Mouse (Mus musculus) spleen, adult 2 months (tissue): ENCODE results near the gene Zfp948. TPM values are rescaled to one million over a fixed set of nuclear protein-coding genes. Genes with fewer than 3 reads are reported as not detected.
"Not testable (repeated sequence)": the region's sequence is repeated elsewhere in the genome, so short reads cannot be mapped to it uniquely, and the experiment has no call there.

Experiments
- DNase-seq, 2 experiments: peaks; one replicate each; pipeline versions ENCODE4 v3.0.0 to v3.0.0-alpha.2; 2012 to 2021; ENCODE audit warnings: low spot score in 2 of 2, low read depth in 1 of 2
- H3K27ac ChIP-seq: fragments of 200-500 bp; 2 replicates; pipeline ENCODE4 v1.5.1; 2012; ENCODE audit warnings: low read length, inconsistent platforms; ENCODE audit not compliant: insufficient read depth
- H3K27me3 ChIP-seq: fragments of 200-500 bp; 2 replicates; pipeline ENCODE4 v1.6.1; 2012; ENCODE audit warnings: mild to moderate bottlenecking, moderate library complexity, low read length, inconsistent platforms; ENCODE audit not compliant: control insufficient read depth, insufficient read depth
- H3K36me3 ChIP-seq: fragments of 200-500 bp; 2 replicates; pipeline ENCODE4 v1.6.1; 2012; ENCODE audit warnings: mild to moderate bottlenecking, low read length, inconsistent platforms; ENCODE audit not compliant: control insufficient read depth, insufficient read depth
- H3K4me1 ChIP-seq: fragments of 200-500 bp; 2 replicates; pipeline ENCODE4 v1.6.1; 2011; ENCODE audit warnings: inconsistent platforms; ENCODE audit not compliant: control insufficient read depth, insufficient read depth, insufficient read length
- H3K4me3 ChIP-seq: fragments of 200-500 bp; 2 replicates; pipeline ENCODE4 v1.5.1; 2011; ENCODE audit warnings: mild to moderate bottlenecking, inconsistent platforms; ENCODE audit not compliant: insufficient read depth, insufficient read length; ENCODE audit errors: extremely low read depth
- CTCF ChIP-seq: fragments of 200-500 bp; IDR thresholded peaks from 2 replicates; pipeline ENCODE4 v1.5.1; 2011; ENCODE audit warnings: mild to moderate bottlenecking, inconsistent platforms; ENCODE audit not compliant: insufficient read depth, insufficient read length, insufficient replicate concordance; ENCODE audit errors: extremely low read depth
- POLR2A ChIP-seq: fragments of 200-500 bp; IDR thresholded peaks from 2 replicates; pipeline ENCODE4 v1.6.1; 2011; ENCODE audit warnings: low read depth, low read length, inconsistent platforms
- WGBS: fragments of 180-500 bp; shearing (Covaris S2); methylation state at CpG from one replicate; pipeline ENCODE4 v1.1.7; 2018; 5-methylcytosine and 5-hydroxymethylcytosine counted together
- polyA plus RNA-seq: library from polyadenylated mRNA; depleted of rRNA; stranded (reverse); fragments of >200 nt; gene quantifications from 2 replicates; pipeline ENCODE4 v1.2.3, GENCODE M21; 2012; rRNA removed

The Zfp948 gene
- polyA plus RNA-seq, 1 experiment: 0.32 TPM

DNA sequence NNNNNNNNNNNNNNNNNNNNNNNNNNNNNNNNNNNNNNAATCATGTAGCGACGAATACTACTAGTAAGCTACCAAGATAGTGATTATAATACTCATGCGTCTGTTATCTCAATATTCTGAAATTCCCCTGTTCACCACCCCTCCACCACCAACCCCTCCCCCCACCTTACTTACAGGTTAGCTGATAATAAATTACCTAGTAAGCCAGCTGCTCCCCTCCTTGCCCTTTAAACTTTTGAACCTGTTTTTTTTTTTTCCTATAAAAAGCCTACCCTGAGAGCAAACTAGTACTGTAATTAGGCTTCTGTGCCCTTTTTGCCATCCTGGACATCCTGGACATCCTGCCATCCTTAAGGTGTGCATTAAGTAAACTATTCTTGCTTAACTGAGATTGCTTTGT is 56.8 kb downstream of the Zfp948 start:
- WGBS: no CpG with 5 or more reads among the region's 3 CpGs
- TF ChIP-seq CTCF (no peak), POLR2A (no peak)
- H3K27me3 ChIP-seq: no peaks in the 10 kb centered on the region
- no peaks in the 10 kb centered on the region for H3K36me3 ChIP-seq
- H3K27ac ChIP-seq: no peak overlapping the region
- DNase-seq: no peak
- H3K4me1 ChIP-seq: no peaks in the 10 kb centered on the region
- H3K4me3 ChIP-seq: no peak overlapping the region

DNA sequence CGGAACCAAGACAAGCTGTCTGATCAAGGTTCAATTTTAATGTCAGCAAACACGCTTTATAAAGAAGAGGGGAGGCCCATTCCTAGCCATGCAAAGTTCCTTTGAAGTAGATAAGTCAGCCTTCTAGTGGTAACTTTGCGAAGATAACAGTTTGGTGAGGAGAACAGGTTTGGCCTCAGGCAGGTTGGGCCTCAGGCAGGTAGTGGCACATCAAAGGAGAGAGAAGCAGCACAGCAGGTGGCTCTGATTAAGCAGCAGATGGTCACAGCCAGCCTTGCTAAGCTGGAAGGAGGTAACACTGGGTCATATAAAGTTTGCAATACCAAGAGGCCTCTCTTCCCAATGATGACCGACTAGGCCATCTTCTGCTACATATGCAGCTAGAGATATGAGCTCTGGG is 69.0 kb downstream of the Zfp948 start:
- H3K36me3 ChIP-seq, H3K4me3 ChIP-seq, H3K4me1 ChIP-seq, H3K27ac ChIP-seq, H3K27me3 ChIP-seq, DNase-seq: not testable (repeated sequence)
- WGBS: 69% methylated on average over 4 of the region's 4 CpGs

Other genes starting within 250 kb of the Zfp948 start
- 0.26 and 0.30 TPM in 2 replicates for gene Zfp677, start 183.3 kb upstream of the Zfp948 start, polyA plus RNA-seq
- gene Zfp54, start 143.8 kb upstream of the Zfp948 start, polyA plus RNA-seq: 0.34 and 0.38 TPM in 2 replicates
- 0.56 and 0.63 TPM in 2 replicates for gene Zfp51, start 116.6 kb upstream of the Zfp948 start, polyA plus RNA-seq
- gene Zfp53, start 78.0 kb upstream of the Zfp948 start, polyA plus RNA-seq: 2.2 TPM in 2 replicates
- gene Zfp52, start 31.5 kb upstream of the Zfp948 start, polyA plus RNA-seq: 0.54 and 0.56 TPM in 2 replicates
- 0.34 and 0.55 TPM in 2 replicates for gene Zfp983, start 83.6 kb downstream of the Zfp948 start, polyA plus RNA-seq
- not detected in 2 replicates for gene Gm10226, start 124.9 kb downstream of the Zfp948 start, polyA plus RNA-seq
- 0.42 and 0.47 TPM in 2 replicates for gene Zfp760, start 140.7 kb downstream of the Zfp948 start, polyA plus RNA-seq
- gene Zfp229, start 163.8 kb downstream of the Zfp948 start, polyA plus RNA-seq: 0.29 and 0.56 TPM in 2 replicates